Mouse (Mus musculus): Measurements from ENCODE around the gene Clcn6.

GRCm38 (mm10) chr4:148075881-148076280 is 37.3 kb upstream of the Clcn6 start:
- no peak for TF ChIP-seq POLR2A (IDR thresholded peaks at IDR 0.05; ENCODE audit: insufficient read depth, low read depth, low read length)
- no peak for TF ChIP-seq CTCF (IDR thresholded peaks at IDR 0.05; ENCODE audit: insufficient read depth, low read depth, low read length)
